Mouse (Mus musculus) MEL (cell line): ENCODE results near the gene Supt7l. TPM values are rescaled to one million over a fixed set of nuclear protein-coding genes. Genes with fewer than 3 reads are reported as not detected.

Experiments used
- DNase-seq: peaks from one replicate; pipeline ENCODE4 v3.0.0; 2011; ENCODE audit warnings: low read depth, low spot score
- H3K27ac ChIP-seq: 2 replicates; pipeline ENCODE4 v1.5.1; 2012; ENCODE audit warnings: low read depth, mild to moderate bottlenecking, control low read depth, low read length, moderate library complexity; ENCODE audit not compliant: control insufficient read depth
- H3K27me3 ChIP-seq, 2 experiments: fragments of 150-350 bp in 1 of 2; sonication (generic) in 1 of 2; 2 replicates each; pipeline ENCODE4 v1.6.1; 2012; ENCODE audit warnings: low read length in 2 of 2, mild to moderate bottlenecking in 2 of 2, improper control_type of control experiment in 1 of 2, moderate library complexity in 1 of 2; ENCODE audit not compliant: insufficient read depth in 2 of 2, control insufficient read depth in 1 of 2
- H3K36me3 ChIP-seq, 2 experiments: 2 replicates each; pipeline ENCODE4 v1.6.1; 2012 to 2014; ENCODE audit warnings: low read length in 2 of 2, improper control_type of control experiment in 1 of 2, inconsistent platforms in 1 of 2, mild to moderate bottlenecking in 1 of 2; ENCODE audit not compliant: insufficient read depth in 2 of 2, control insufficient read depth in 1 of 2
- H3K4me1 ChIP-seq, 2 experiments: fragments of 150-350 bp in 1 of 2; sonication (generic) in 1 of 2; 2 replicates each; pipeline ENCODE4 v1.6.1; 2012; ENCODE audit warnings: low read length in 2 of 2, improper control_type of control experiment in 1 of 2, mild to moderate bottlenecking in 1 of 2; ENCODE audit not compliant: insufficient read depth in 2 of 2, control insufficient read depth in 1 of 2
- H3K4me3 ChIP-seq, 2 experiments: fragments of 150-350 bp in 1 of 2; sonication (generic) in 1 of 2; 2 replicates each; pipeline ENCODE4 v1.5.1; 2012; ENCODE audit warnings: low read depth in 2 of 2, low read length in 2 of 2, mild to moderate bottlenecking in 2 of 2, moderate library complexity in 2 of 2, control low read depth in 1 of 2, improper control_type of control experiment in 1 of 2; ENCODE audit not compliant: control insufficient read depth in 1 of 2, insufficient read depth in 1 of 2
- H3K79me2 ChIP-seq: 2 replicates; pipeline ENCODE4 v1.6.1; 2012; ENCODE audit warnings: mild to moderate bottlenecking, low read length, moderate library complexity; ENCODE audit not compliant: control insufficient read depth, poor library complexity, insufficient read depth
- H3K9ac ChIP-seq: 2 replicates; pipeline ENCODE4 v1.6.1; 2012; ENCODE audit warnings: low read depth, mild to moderate bottlenecking, control low read depth, low read length, moderate library complexity; ENCODE audit not compliant: control insufficient read depth, poor library complexity, severe bottlenecking
- H3K9me3 ChIP-seq: fragments of 150-350 bp; sonication (generic); replicated peaks from 2 replicates; pipeline ENCODE4 v1.6.1; 2012; ENCODE audit warnings: mild to moderate bottlenecking, low read length, improper control_type of control experiment, moderate library complexity; ENCODE audit not compliant: insufficient read depth
- BHLHE40 ChIP-seq: IDR thresholded peaks from 2 replicates; pipeline ENCODE4 v1.6.1; 2012; ENCODE audit warnings: low read depth, mild to moderate bottlenecking, inconsistent platforms, low read length, improper control_type of control experiment, borderline replicate concordance
- CHD1 ChIP-seq: IDR thresholded peaks from 2 replicates; pipeline ENCODE4 v1.6.1; 2012; ENCODE audit warnings: low read depth, mild to moderate bottlenecking, inconsistent platforms, low read length, improper control_type of control experiment
- CHD2 ChIP-seq: IDR thresholded peaks from 2 replicates; pipeline ENCODE4 v1.6.1; 2011; ENCODE audit warnings: low read length, improper control_type of control experiment
- CTCF ChIP-seq, 3 experiments: IDR thresholded peaks in 2 of 3; conservative IDR thresholded peaks in 1 of 3; 2 replicates each; pipeline ENCODE4 v1.5.1; 2011 to 2012; ENCODE audit warnings: low read length in 3 of 3, low read depth in 2 of 3, mild to moderate bottlenecking in 2 of 3, improper control_type of control experiment in 1 of 3, inconsistent platforms in 1 of 3, mixed read lengths in 1 of 3, moderate library complexity in 1 of 3; ENCODE audit not compliant: control insufficient read depth in 1 of 3, insufficient read depth in 1 of 3, poor library complexity in 1 of 3, severe bottlenecking in 1 of 3
- E2F4 ChIP-seq: IDR thresholded peaks from 2 replicates; pipeline ENCODE4 v1.6.1; 2011; ENCODE audit warnings: low read depth, low read length, improper control_type of control experiment, borderline replicate concordance
- ELF1 ChIP-seq: IDR thresholded peaks from 2 replicates; pipeline ENCODE4 v1.6.1; 2014; ENCODE audit warnings: low read depth, mild to moderate bottlenecking, inconsistent platforms, low read length, improper control_type of control experiment, moderate library complexity
- ETS1 ChIP-seq: IDR thresholded peaks from 2 replicates; pipeline ENCODE4 v1.6.1; 2012; ENCODE audit warnings: low read depth, mild to moderate bottlenecking, inconsistent platforms, low read length, improper control_type of control experiment, moderate library complexity
- GATA1 ChIP-seq: IDR thresholded peaks from 2 replicates; pipeline ENCODE4 v1.6.1; 2011; ENCODE audit warnings: low read depth, low read length, improper control_type of control experiment
- HCFC1 ChIP-seq: IDR thresholded peaks from 2 replicates; pipeline ENCODE4 v1.6.1; 2012; ENCODE audit warnings: low read depth, mild to moderate bottlenecking, inconsistent platforms, low read length, improper control_type of control experiment, moderate library complexity
- KAT2A ChIP-seq: conservative IDR thresholded peaks from 2 replicates; pipeline ENCODE4 v1.6.1; 2012; ENCODE audit warnings: low read depth, low read length, improper control_type of control experiment, inconsistent platforms
- MAFK ChIP-seq: IDR thresholded peaks from 2 replicates; pipeline ENCODE4 v1.6.1; 2011; ENCODE audit warnings: low read depth, mild to moderate bottlenecking, low read length, improper control_type of control experiment, borderline replicate concordance
- MAX ChIP-seq: IDR thresholded peaks from 2 replicates; pipeline ENCODE4 v1.6.1; 2011; ENCODE audit warnings: low read length, improper control_type of control experiment
- MAZ ChIP-seq: IDR thresholded peaks from 2 replicates; pipeline ENCODE4 v1.6.1; 2012; ENCODE audit warnings: low read depth, mild to moderate bottlenecking, inconsistent platforms, low read length, improper control_type of control experiment
- MEF2A ChIP-seq: IDR thresholded peaks from 2 replicates; pipeline ENCODE4 v1.6.1; 2014; ENCODE audit warnings: low read depth, mild to moderate bottlenecking, inconsistent platforms, low read length, improper control_type of control experiment; ENCODE audit not compliant: poor library complexity, insufficient replicate concordance, severe bottlenecking; ENCODE audit errors: extremely low read depth
- MXI1 ChIP-seq: IDR thresholded peaks from 2 replicates; pipeline ENCODE4 v1.6.1; 2011; ENCODE audit warnings: mild to moderate bottlenecking, low read depth, low read length, improper control_type of control experiment
- MYB ChIP-seq: IDR thresholded peaks from 2 replicates; pipeline ENCODE4 v1.6.1; 2011; ENCODE audit warnings: mild to moderate bottlenecking, low read depth, low read length, improper control_type of control experiment
- MYC ChIP-seq: IDR thresholded peaks from 2 replicates; pipeline ENCODE4 v1.6.1; 2011; ENCODE audit warnings: low read depth, mild to moderate bottlenecking, low read length, improper control_type of control experiment, moderate library complexity
- NELFE ChIP-seq: IDR thresholded peaks from 2 replicates; pipeline ENCODE4 v1.6.1; 2011; ENCODE audit warnings: low read depth, low read length, improper control_type of control experiment
- POLR2A ChIP-seq, 2 experiments: IDR thresholded peaks; 2 replicates each; pipeline ENCODE4 v1.6.1; 2011 to 2012; ENCODE audit warnings: low read length in 2 of 2, mild to moderate bottlenecking in 2 of 2, control low read depth in 1 of 2, improper control_type of control experiment in 1 of 2, low read depth in 1 of 2, moderate library complexity in 1 of 2; ENCODE audit not compliant: control insufficient read depth in 1 of 2, insufficient read depth in 1 of 2, poor library complexity in 1 of 2
- POLR2AphosphoS2 ChIP-seq: IDR thresholded peaks from 2 replicates; pipeline ENCODE4 v1.6.1; 2011; ENCODE audit warnings: low read length, improper control_type of control experiment
- POLR2AphosphoS5 ChIP-seq: IDR thresholded peaks from 2 replicates; pipeline ENCODE4 v1.6.1; 2012; ENCODE audit warnings: low read depth, borderline replicate concordance, mild to moderate bottlenecking, inconsistent platforms, low read length, moderate library complexity, mixed read lengths
- RAD21 ChIP-seq: IDR thresholded peaks from 2 replicates; pipeline ENCODE4 v1.6.1; 2011; ENCODE audit warnings: mild to moderate bottlenecking, low read depth, low read length, improper control_type of control experiment
- RCOR1 ChIP-seq: IDR thresholded peaks from 2 replicates; pipeline ENCODE4 v1.6.1; 2012; ENCODE audit warnings: low read depth, mild to moderate bottlenecking, inconsistent platforms, low read length, improper control_type of control experiment
- SIN3A ChIP-seq: IDR thresholded peaks from 2 replicates; pipeline ENCODE4 v1.6.1; 2012; ENCODE audit warnings: low read length, improper control_type of control experiment, inconsistent platforms
- SMC3 ChIP-seq: IDR thresholded peaks from 2 replicates; pipeline ENCODE4 v1.6.1; 2011; ENCODE audit warnings: low read depth, low read length, improper control_type of control experiment
- TAL1 ChIP-seq: IDR thresholded peaks from 2 replicates; pipeline ENCODE4 v1.6.1; 2012; ENCODE audit warnings: mild to moderate bottlenecking, inconsistent platforms, low read length, moderate library complexity, mixed read lengths
- TBP ChIP-seq: IDR thresholded peaks from 2 replicates; pipeline ENCODE4 v1.8.0; 2011; ENCODE audit warnings: low read depth, low read length, improper control_type of control experiment
- TCF12 ChIP-seq: IDR thresholded peaks from 2 replicates; pipeline ENCODE4 v1.6.1; 2014; ENCODE audit warnings: low read depth, mild to moderate bottlenecking, inconsistent platforms, low read length, improper control_type of control experiment, moderate library complexity
- UBTF ChIP-seq: IDR thresholded peaks from 2 replicates; pipeline ENCODE4 v1.6.1; 2012; ENCODE audit warnings: low read depth, mild to moderate bottlenecking, inconsistent platforms, low read length, improper control_type of control experiment, moderate library complexity, borderline replicate concordance; ENCODE audit not compliant: insufficient read depth
- USF1 ChIP-seq: IDR thresholded peaks from 2 replicates; pipeline ENCODE4 v1.6.1; 2014; ENCODE audit warnings: low read depth, mild to moderate bottlenecking, inconsistent platforms, low read length, improper control_type of control experiment, moderate library complexity
- USF2 ChIP-seq, 2 experiments: IDR thresholded peaks; 2 replicates each; pipeline ENCODE4 v1.6.1; 2011 to 2012; ENCODE audit warnings: improper control_type of control experiment in 2 of 2, low read length in 2 of 2, borderline replicate concordance in 1 of 2, inconsistent platforms in 1 of 2, low read depth in 1 of 2, mild to moderate bottlenecking in 1 of 2; ENCODE audit not compliant: insufficient read depth in 1 of 2
- ZC3H11A ChIP-seq: IDR thresholded peaks from 2 replicates; pipeline ENCODE4 v1.6.1; 2012; ENCODE audit warnings: low read depth, mild to moderate bottlenecking, inconsistent platforms, low read length, improper control_type of control experiment
- ZMIZ1 ChIP-seq: IDR thresholded peaks from 2 replicates; pipeline ENCODE4 v1.6.1; 2012; ENCODE audit warnings: low read depth, mild to moderate bottlenecking, inconsistent platforms, low read length, improper control_type of control experiment, moderate library complexity
- ZNF384 ChIP-seq: IDR thresholded peaks from 2 replicates; pipeline ENCODE4 v1.6.1; 2012; ENCODE audit warnings: low read depth, mild to moderate bottlenecking, inconsistent platforms, low read length, improper control_type of control experiment
- polyA plus RNA-seq, 2 experiments: library from polyadenylated mRNA; stranded (reverse) in 1 of 2; unstranded in 1 of 2; fragments of >175 nt in 1 of 2; fragments of >200 nt in 1 of 2; gene quantifications; 2 replicates each; pipeline versions ENCODE4 v1.2.1 to v1.2.4; 2012; ENCODE audit warnings: low replicate concordance in 2 of 2, low read depth in 1 of 2; ENCODE audit not compliant: insufficient read length in 2 of 2, insufficient read depth in 1 of 2, missing spikeins in 1 of 2
- total RNA-seq: library from RNA; depleted of rRNA; stranded (reverse); fragments of 300-350 nt; gene quantifications from 2 replicates; pipeline ENCODE4 v1.2.3, GENCODE M21; 2012

The Supt7l gene
- total and polyA plus RNA-seq, 3 experiments = 19.3 to 23.6 TPM; not detected in 1

GRCm38 (mm10) chr5:31494513-31495297 is 32.9 kb downstream of the Supt7l start, which contains the start of gene Gpn1:
Gpn1 (plus strand) TSS chr5:31494741.
- peaks cover 10 to 11% of the 10 kb centered on the region in 2 experiments for H3K36me3 ChIP-seq
- H3K27ac ChIP-seq = peak within 1 kb of the TSS; percentile 13
- peaks cover 3 to 10% of the 10 kb centered on the region in 2 experiments; a peak in 3 of 4 replicates for H3K4me1 ChIP-seq
- TF ChIP-seq BHLHE40 (no peak), GATA1 (no peak), USF1 (no peak; the same call in 1 of the 2 replicates), CHD1 (no peak; the same call in 1 of the 2 replicates), CTCF (IDR thresholded peaks at IDR 0.05 in 2 of 3, conservative IDR thresholded peaks at IDR 0.05 in 1 of 3; ENCODE audit: control insufficient read depth in 1 of 3, insufficient read depth in 1 of 3, low read depth in 2 of 3, low read length in 3 of 3, poor library complexity in 1 of 3, severe bottlenecking in 1 of 3) (no peak), ZMIZ1 (peak; percentile 67), KAT2A (no peak; the same call in 1 of the 2 replicates), ZC3H11A (no peak), SIN3A (peak; percentile 95), MAZ (no peak), POLR2AphosphoS2 (peak; percentile 81), USF2 (IDR thresholded peaks at IDR 0.05; ENCODE audit: borderline replicate concordance in 1 of 2, insufficient read depth in 1 of 2, low read depth in 1 of 2, low read length in 2 of 2) (no peak), ZNF384 (no peak), ETS1 (no peak), MYB (no peak), NELFE (peak; percentile 95), UBTF (no peak), E2F4 (no peak), SMC3 (no peak), CHD2 (peak; percentile 53; the same call in 1 of the 2 replicates), MAFK (no peak), TCF12 (peak; percentile 46; the same call in 1 of the 2 replicates), MYC (peak; percentile 79), TBP (peak; percentile 67), MXI1 (peak; percentile 99), RAD21 (no peak), POLR2AphosphoS5 (no peak), TAL1 (no peak), RCOR1 (no peak), ELF1 (0 out of 2 replicates have a peak, but pooled peaks have one; percentile 14), HCFC1 (peak; percentile 83), MEF2A (no peak), MAX (peak; percentile 52), POLR2A (IDR thresholded peaks at IDR 0.05; ENCODE audit: control insufficient read depth in 1 of 2, insufficient read depth in 1 of 2, low read depth in 1 of 2, low read length in 2 of 2, poor library complexity in 1 of 2) (peak; percentile 93 to 95)
- H3K4me3 ChIP-seq = peak within 1 kb of the TSS; percentile 71 to 96
- no peaks in the 10 kb centered on the region; a peak in 1 of 4 replicates for H3K27me3 ChIP-seq
- H3K79me2 ChIP-seq = peaks cover 13% of the 10 kb centered on the region
- DNase-seq = peak; percentile 99
- peak within 1 kb of the TSS; percentile 82 for H3K9ac ChIP-seq
- no peaks in the 10 kb centered on the region for H3K9me3 ChIP-seq
